Mouse (Mus musculus): ENCODE results near the gene Scly. TPM values are rescaled to one million over a fixed set of nuclear protein-coding genes. Genes with fewer than 3 reads are reported as not detected.

Gene Scly
- polyA plus RNA-seq, 1 experiment from 2014 or later, result 10.0 TPM

DNA sequence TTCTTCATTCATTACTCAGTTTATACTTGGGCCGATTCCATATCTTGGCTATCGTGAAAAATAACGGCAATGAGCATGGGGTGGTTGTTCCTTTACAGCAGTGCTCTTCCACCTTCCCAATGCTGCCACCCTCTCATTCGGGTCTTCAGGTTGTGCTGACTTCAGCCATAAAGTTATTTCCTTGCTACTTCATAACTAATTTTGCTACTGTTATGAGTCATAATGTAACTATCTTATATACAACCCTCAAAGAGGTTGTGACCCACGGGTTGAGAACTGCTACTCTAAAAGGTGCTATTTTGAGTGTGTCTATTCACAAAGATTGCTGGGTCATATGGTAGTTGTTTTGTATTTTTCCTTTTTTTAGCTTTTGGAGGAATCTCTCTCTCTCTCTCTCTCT is 38.3 kb upstream of the Scly start:
- Histone ChIP-seq H3K4me2 (ENCODE audit: low read depth, low read length) (no peak overlapping the region), H3K4me3 (ENCODE audit: low read depth, low read length) (no peak overlapping the region), H3K27me3 (replicated peaks; ENCODE audit: control insufficient read depth, insufficient read depth, low read length) (no peaks in the 10 kb centered on the region), H3K9me3 (ENCODE audit: control insufficient read depth, low read length) (no peaks in the 10 kb centered on the region), H3K27ac (replicated peaks; ENCODE audit: low read depth, low read length) (no peak overlapping the region), H3K36me3 (ENCODE audit: control insufficient read depth, insufficient read depth, low read length) (0 out of 2 replicates have a peak, but pooled peaks cover 11% of the 10 kb centered on the region), H3K9ac (ENCODE audit: low read depth, low read length) (no peak overlapping the region), H3K4me1 (ENCODE audit: control insufficient read depth, insufficient read depth, low read length) (no peaks in the 10 kb centered on the region)
- DNase-seq (ENCODE audit: low spot score), result no peak
- 93% methylated on average over 5 of the region's 5 CpGs for WGBS
- no peak for ATAC-seq (ENCODE audit: low read depth)

DNA sequence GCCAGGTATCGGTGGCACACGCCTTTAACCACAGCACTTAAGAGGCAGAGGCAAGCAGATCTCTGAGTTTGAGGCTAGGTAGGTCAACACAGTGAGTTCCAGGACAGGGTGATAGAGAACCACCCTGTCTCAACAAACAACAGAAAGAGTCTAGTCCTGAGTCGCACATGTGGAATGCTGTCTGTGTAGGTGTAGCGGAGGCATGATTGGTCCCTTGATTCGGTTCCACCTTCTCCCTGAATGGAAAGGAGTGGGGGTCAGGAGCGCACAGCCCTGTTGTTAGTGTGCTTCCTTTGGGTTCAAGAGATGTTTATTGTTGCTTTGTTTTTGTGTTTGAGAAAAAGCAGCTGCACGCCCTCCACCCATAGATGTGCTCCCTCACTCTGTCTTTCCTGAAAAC is 35.6 kb upstream of the Scly start:
- Histone ChIP-seq H3K4me2 (ENCODE audit: low read depth, low read length) (no peak overlapping the region), H3K9me3 (ENCODE audit: control insufficient read depth, low read length) (no peaks in the 10 kb centered on the region), H3K4me3 (ENCODE audit: low read depth, low read length) (no peak overlapping the region), H3K4me1 (ENCODE audit: control insufficient read depth, insufficient read depth, low read length) (no peaks in the 10 kb centered on the region), H3K27ac (replicated peaks; ENCODE audit: low read depth, low read length) (no peak overlapping the region), H3K27me3 (replicated peaks; ENCODE audit: control insufficient read depth, insufficient read depth, low read length) (no peaks in the 10 kb centered on the region), H3K36me3 (ENCODE audit: control insufficient read depth, insufficient read depth, low read length) (peaks cover 28% of the 10 kb centered on the region), H3K9ac (ENCODE audit: low read depth, low read length) (no peak overlapping the region)
- no peak for ATAC-seq (ENCODE audit: low read depth)
- WGBS, result 85% methylated on average over 7 of the region's 7 CpGs
- DNase-seq (ENCODE audit: low spot score), result no peak

DNA sequence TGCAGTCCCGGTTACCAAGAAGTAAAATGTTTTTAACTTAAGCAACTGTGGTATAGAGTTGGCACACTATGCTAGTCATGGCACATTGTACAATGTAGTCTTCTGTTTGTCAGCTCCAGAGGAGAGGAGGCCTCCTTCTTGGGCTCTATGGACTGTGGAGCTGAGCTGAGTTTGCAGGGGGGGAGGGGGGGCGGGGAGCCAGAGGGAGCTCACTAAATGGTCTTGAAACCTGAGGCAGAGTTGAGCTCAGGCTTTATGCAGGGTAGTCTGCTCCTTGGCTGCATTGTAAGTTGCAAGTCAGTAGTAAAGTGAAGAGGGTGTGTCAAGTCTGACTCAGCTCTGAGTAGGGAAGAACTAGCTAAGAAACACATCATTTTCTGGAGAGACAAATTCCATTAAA is 25.9 kb upstream of the Scly start:
- peak; percentile 41; the same call in 1 of the 2 replicates for ATAC-seq (ENCODE audit: low read depth)
- Histone ChIP-seq H3K27ac (replicated peaks; ENCODE audit: low read depth, low read length) (no peak overlapping the region; the same call in 1 of the 2 replicates), H3K4me2 (ENCODE audit: low read depth, low read length) (no peak overlapping the region), H3K4me1 (ENCODE audit: control insufficient read depth, insufficient read depth, low read length) (no peaks in the 10 kb centered on the region), H3K36me3 (ENCODE audit: control insufficient read depth, insufficient read depth, low read length) (peaks cover 21% of the 10 kb centered on the region), H3K27me3 (replicated peaks; ENCODE audit: control insufficient read depth, insufficient read depth, low read length) (no peaks in the 10 kb centered on the region), H3K9me3 (ENCODE audit: control insufficient read depth, low read length) (no peaks in the 10 kb centered on the region), H3K4me3 (ENCODE audit: low read depth, low read length) (no peak overlapping the region), H3K9ac (ENCODE audit: low read depth, low read length) (no peak overlapping the region)
- 95% methylated on average over 2 of the region's 2 CpGs for WGBS
- DNase-seq (ENCODE audit: low spot score), result no peak

DNA sequence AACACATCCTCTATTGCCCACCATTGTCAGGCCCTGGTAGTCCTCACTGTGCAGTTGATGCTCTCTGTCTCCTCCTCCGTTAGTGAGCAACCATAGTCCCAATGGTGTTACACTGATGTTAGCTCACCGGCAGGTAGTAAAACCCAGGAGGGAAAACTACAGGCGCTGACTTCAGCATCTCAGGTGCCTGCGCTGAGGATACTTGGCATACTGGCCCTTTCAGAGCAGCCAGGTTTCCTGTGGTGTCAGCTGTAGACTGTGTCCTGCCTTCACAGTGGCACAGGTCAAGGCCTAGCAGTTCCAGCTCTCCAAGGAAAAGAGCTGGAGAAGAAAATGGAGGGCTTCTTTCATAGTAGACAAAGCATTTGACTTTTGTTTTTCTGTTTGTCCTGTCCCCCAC is 21.6 kb upstream of the Scly start:
- Histone ChIP-seq H3K4me2 (ENCODE audit: low read depth, low read length) (no peak overlapping the region), H3K27ac (replicated peaks; ENCODE audit: low read depth, low read length) (no peak overlapping the region), H3K9ac (ENCODE audit: low read depth, low read length) (no peak overlapping the region), H3K36me3 (ENCODE audit: control insufficient read depth, insufficient read depth, low read length) (peaks cover 57% of the 10 kb centered on the region), H3K4me1 (ENCODE audit: control insufficient read depth, insufficient read depth, low read length) (no peaks in the 10 kb centered on the region), H3K4me3 (ENCODE audit: low read depth, low read length) (no peak overlapping the region), H3K27me3 (replicated peaks; ENCODE audit: control insufficient read depth, insufficient read depth, low read length) (no peaks in the 10 kb centered on the region), H3K9me3 (ENCODE audit: control insufficient read depth, low read length) (no peaks in the 10 kb centered on the region)
- 94% methylated on average over 4 of the region's 4 CpGs for WGBS
- ATAC-seq (ENCODE audit: low read depth), result no peak
- no peak for DNase-seq (ENCODE audit: low spot score)

DNA sequence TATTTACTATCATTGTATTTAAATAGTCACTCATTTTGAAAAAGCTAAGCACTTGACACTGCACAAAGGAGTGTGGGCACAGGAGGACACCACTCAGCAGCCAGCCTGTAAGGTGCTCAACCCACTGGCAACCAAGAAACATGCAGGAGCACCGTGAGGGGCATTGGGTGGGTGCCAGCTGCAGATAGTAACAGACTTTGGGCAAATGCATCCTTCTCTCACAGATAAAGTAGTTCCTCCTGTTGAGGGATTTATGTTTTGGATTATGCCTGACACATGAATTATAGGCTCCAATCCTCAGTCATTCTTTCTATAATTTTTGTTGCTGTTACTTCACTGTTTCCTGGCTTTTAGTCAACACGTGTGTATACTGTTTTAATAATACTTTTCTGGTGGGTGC is 20.7 kb upstream of the Scly start:
- no peaks in the 10 kb centered on the region for H3K9me3 ChIP-seq (ENCODE audit: control insufficient read depth, low read length)
- no peak for ATAC-seq (ENCODE audit: low read depth)
- DNase-seq (ENCODE audit: low spot score), result no peak

DNA sequence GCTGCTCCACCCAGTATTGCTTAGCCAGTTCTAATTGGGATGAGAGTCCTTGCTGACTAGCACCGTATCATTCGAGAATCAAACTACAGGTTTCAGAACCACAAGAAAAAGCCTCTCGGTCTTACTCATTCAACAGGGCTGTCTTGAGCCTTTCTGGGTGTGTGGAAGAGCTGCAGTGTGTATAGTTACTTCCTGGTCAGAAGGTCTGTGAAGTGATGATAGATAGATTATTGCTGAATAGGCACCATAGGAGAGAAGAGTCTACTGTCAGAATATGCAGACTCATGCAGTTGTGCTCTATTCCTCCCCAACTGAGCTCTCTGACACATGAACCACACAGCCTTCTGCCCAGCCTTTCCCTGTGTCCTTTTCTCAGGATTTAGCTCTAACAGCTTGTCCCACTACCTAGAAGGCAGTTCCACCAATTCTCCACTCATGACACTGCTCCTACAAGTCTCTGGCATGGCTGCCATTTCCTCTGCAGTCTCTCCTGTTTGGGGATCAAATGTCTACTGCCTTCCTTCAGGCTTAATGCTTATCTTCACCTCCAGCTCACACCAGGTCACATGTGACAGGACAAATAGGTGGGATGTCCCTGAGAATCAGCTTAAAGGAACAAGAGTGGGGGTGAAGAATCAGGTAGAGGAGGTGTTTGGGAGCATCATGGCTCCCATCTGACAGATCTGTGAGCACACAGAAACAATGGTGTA is 19.6 kb upstream of the Scly start:
- WGBS, result 90% methylated on average over 3 of the region's 3 CpGs
- Histone ChIP-seq H3K27ac (replicated peaks; ENCODE audit: low read depth, low read length) (no peak overlapping the region), H3K9me3 (ENCODE audit: control insufficient read depth, low read length) (no peaks in the 10 kb centered on the region), H3K9ac (ENCODE audit: low read depth, low read length) (no peak overlapping the region), H3K4me2 (ENCODE audit: low read depth, low read length) (no peak overlapping the region), H3K36me3 (ENCODE audit: control insufficient read depth, insufficient read depth, low read length) (peaks cover 74% of the 10 kb centered on the region), H3K27me3 (replicated peaks; ENCODE audit: control insufficient read depth, insufficient read depth, low read length) (no peaks in the 10 kb centered on the region), H3K4me1 (ENCODE audit: control insufficient read depth, insufficient read depth, low read length) (no peaks in the 10 kb centered on the region), H3K4me3 (ENCODE audit: low read depth, low read length) (no peak overlapping the region)
- ATAC-seq (ENCODE audit: low read depth), result no peak
- DNase-seq (ENCODE audit: low spot score), result no peak

More for the DNA sequence above, 20.7 kb upstream of the Scly start:
- peaks cover 63% of the 10 kb centered on the region for H3K36me3 ChIP-seq (ENCODE audit: control insufficient read depth, insufficient read depth, low read length)
- no peak overlapping the region for H3K4me2 ChIP-seq (ENCODE audit: low read depth, low read length)
- 85% methylated on average over 2 of the region's 2 CpGs for WGBS
- no peaks in the 10 kb centered on the region for H3K4me1 ChIP-seq (ENCODE audit: control insufficient read depth, insufficient read depth, low read length)
- H3K4me3 ChIP-seq (ENCODE audit: low read depth, low read length), result no peak overlapping the region
- H3K9ac ChIP-seq (ENCODE audit: low read depth, low read length), result no peak overlapping the region
- H3K27ac ChIP-seq (replicated peaks; ENCODE audit: low read depth, low read length), result no peak overlapping the region
- H3K27me3 ChIP-seq (replicated peaks; ENCODE audit: control insufficient read depth, insufficient read depth, low read length), result no peaks in the 10 kb centered on the region

DNA sequence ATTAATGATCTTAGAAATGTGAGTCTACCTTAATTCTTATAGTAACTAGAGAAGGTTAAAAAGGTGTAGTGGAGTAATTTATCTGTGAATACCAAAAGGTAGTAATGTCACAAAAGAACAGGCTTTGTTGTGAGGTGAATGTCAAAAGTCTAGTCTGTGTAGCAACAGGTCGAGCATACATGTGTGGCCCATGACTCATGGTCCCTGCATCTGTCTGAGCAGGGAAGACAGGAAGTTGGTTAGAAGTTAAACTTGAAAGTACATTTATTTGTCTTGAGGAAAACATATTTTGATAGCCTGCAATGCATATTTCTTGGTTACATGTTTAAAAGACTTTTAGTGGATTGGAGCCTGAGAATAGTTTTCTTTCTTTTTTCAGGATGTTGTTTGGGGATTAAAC is 19.0 kb upstream of the Scly start:
- Histone ChIP-seq H3K4me2 (ENCODE audit: low read depth, low read length) (no peak overlapping the region), H3K4me1 (ENCODE audit: control insufficient read depth, insufficient read depth, low read length) (no peaks in the 10 kb centered on the region), H3K4me3 (ENCODE audit: low read depth, low read length) (no peak overlapping the region), H3K27me3 (replicated peaks; ENCODE audit: control insufficient read depth, insufficient read depth, low read length) (no peaks in the 10 kb centered on the region), H3K36me3 (ENCODE audit: control insufficient read depth, insufficient read depth, low read length) (peaks cover 78% of the 10 kb centered on the region), H3K9ac (ENCODE audit: low read depth, low read length) (no peak overlapping the region), H3K27ac (replicated peaks; ENCODE audit: low read depth, low read length) (no peak overlapping the region), H3K9me3 (ENCODE audit: control insufficient read depth, low read length) (no peaks in the 10 kb centered on the region)
- ATAC-seq (ENCODE audit: low read depth) (no peak), DNase-seq (ENCODE audit: low spot score) (no peak)
- WGBS, result 94% methylated on average over 1 of the region's 1 CpGs

DNA sequence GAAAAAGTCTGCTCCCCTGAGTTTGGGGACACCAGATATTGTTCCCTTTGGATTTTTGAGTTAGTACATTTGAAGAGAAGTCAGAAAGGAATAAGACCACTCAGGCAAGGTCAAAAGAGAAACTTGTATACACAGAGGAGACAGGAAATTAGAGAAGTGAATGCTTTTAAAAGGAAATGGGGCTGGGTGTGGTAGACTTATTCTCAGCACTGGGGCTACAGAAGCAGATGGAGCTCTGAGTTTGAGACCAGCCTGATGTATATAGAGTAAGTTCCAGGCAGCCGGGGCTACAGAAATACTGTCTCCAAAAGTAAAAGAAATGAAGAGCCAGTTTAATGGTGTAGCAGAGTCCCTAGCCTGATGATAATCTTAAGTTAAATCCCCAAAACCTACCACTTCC is 15.6 kb upstream of the Scly start:
- no peak overlapping the region for H3K9ac ChIP-seq (ENCODE audit: low read depth, low read length)
- H3K4me1 ChIP-seq (ENCODE audit: control insufficient read depth, insufficient read depth, low read length), result no peaks in the 10 kb centered on the region
- ATAC-seq (ENCODE audit: low read depth), result no peak
- H3K4me2 ChIP-seq (ENCODE audit: low read depth, low read length), result no peak overlapping the region
- no peaks in the 10 kb centered on the region for H3K27me3 ChIP-seq (replicated peaks; ENCODE audit: control insufficient read depth, insufficient read depth, low read length)
- H3K9me3 ChIP-seq (ENCODE audit: control insufficient read depth, low read length), result no peaks in the 10 kb centered on the region
- no peak overlapping the region for H3K27ac ChIP-seq (replicated peaks; ENCODE audit: low read depth, low read length)
- H3K36me3 ChIP-seq (ENCODE audit: control insufficient read depth, insufficient read depth, low read length), result peaks cover 84% of the 10 kb centered on the region
- no peak for DNase-seq (ENCODE audit: low spot score)
- WGBS, result 96% methylated on average over 1 of the region's 1 CpGs
- H3K4me3 ChIP-seq (ENCODE audit: low read depth, low read length), result no peak overlapping the region

DNA sequence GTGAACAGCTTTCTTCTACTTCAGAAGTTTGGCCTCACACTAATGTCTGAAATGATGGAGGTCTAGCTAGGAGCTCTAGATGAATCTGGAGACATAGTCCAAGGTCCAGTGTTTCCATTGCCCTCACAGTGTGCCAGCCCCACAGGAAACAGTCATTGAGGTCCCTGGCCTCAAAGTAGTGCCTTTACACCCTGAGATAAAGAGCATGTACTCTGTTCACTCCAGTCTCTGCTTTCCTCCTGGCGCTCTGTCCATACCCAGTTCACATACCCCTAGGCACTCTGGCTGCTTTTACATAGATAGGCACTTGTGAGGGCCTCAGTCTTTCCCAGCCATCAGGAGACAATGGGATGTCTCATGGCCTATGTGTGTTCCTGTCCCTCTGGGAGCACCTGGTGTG is 8.8 kb upstream of the Scly start:
- peaks cover 48% of the 10 kb centered on the region for H3K36me3 ChIP-seq (ENCODE audit: control insufficient read depth, insufficient read depth, low read length)
- H3K9ac ChIP-seq (ENCODE audit: low read depth, low read length), result no peak overlapping the region
- H3K4me1 ChIP-seq (ENCODE audit: control insufficient read depth, insufficient read depth, low read length), result no peaks in the 10 kb centered on the region
- ATAC-seq (ENCODE audit: low read depth) (no peak), DNase-seq (ENCODE audit: low spot score) (no peak)
- no peak overlapping the region for H3K27ac ChIP-seq (replicated peaks; ENCODE audit: low read depth, low read length)
- no peaks in the 10 kb centered on the region for H3K9me3 ChIP-seq (ENCODE audit: control insufficient read depth, low read length)
- no peak overlapping the region for H3K4me3 ChIP-seq (ENCODE audit: low read depth, low read length)
- WGBS, result 90% methylated on average over 1 of the region's 1 CpGs
- H3K4me2 ChIP-seq (ENCODE audit: low read depth, low read length), result no peak overlapping the region
- no peaks in the 10 kb centered on the region for H3K27me3 ChIP-seq (replicated peaks; ENCODE audit: control insufficient read depth, insufficient read depth, low read length)
